Mouse (Mus musculus) monocyte, adult 59 days (primary cell): ENCODE measurements around the gene Ces1h. TPM values are rescaled to one million over a fixed set of nuclear protein-coding genes. Genes with fewer than 3 reads are reported as not detected.

Experiments
- total RNA-seq, 2 experiments: library from RNA; stranded (reverse); gene quantifications; one replicate each; pipeline ENCODE4 v1.2.4; 2023

Gene Ces1h
- not detected for total RNA-seq

GRCm38 (mm10) chr8:93379625-93380024 is at the start of gene Ces1h:
TSS of gene Ces1h (minus strand) at chr8:93379725.

GRCm38 (mm10) chr8:93337207-93337606 is 42.3 kb downstream of the Ces1h start, which contains the start of gene Ces1g:
TSS of gene Ces1g (minus strand) at chr8:93337308.

Other genes with a start within 250 kb of the Ces1h start
- not detected for gene Ces1c, start 248.4 kb downstream of the Ces1h start, total RNA-seq
- under 1 TPM; 0.52 to 0.97 TPM for gene Ces1d, start 181.9 kb downstream of the Ces1h start, total RNA-seq
- gene Ces1e, start 150.1 kb downstream of the Ces1h start, total RNA-seq, result not detected
- not detected for gene Ces1f, start 100.0 kb downstream of the Ces1h start, total RNA-seq
- not detected for gene Ces1g, start 42.4 kb downstream of the Ces1h start, total RNA-seq
- gene Ces5a, start 156.1 kb upstream of the Ces1h start, total RNA-seq, result not detected